Comparison of ENCODE assay signal across 32 mouse cellular contexts in the genomic region with DNA sequence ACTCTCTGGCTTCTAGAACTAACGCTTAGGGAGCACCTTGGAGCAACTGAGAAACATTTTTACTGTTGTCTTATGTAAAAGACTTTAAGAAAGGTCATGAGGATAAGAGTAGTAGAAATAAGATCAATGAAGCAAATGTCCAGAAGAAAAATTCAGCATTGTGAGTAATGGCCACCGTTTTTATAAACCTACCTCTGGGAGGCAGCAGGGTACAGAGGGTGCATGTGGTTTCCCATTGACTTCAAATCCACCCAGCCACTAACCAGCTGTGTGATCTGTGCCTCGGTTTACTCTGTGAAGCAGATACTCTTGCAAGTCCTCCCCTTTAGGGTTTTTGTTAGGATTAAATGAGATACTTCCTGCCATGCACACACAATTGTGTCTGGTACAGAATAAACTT. TPM values are rescaled to one million over a fixed set of nuclear protein-coding genes. Genes with fewer than 3 reads are reported as not detected.
DNase-seq lines count a peak whose midpoint lies in the region; ATAC-seq and TF ChIP-seq lines count a peak whose summit lies in the region.
"Had no signal": no experiment of that assay in that cellular context is flagged by ENCODE, and none has a peak within 500 bp of the region (broad histone marks: within the 10 kb centered on the region; RNA-seq: fewer than 3 reads in every experiment).

No protein-coding gene starts in this region.

- H3K9ac ChIP-seq in intestine, postnatal 0 days (ENCODE audit: low read depth, low read length), result no peak overlapping the region
- H3K9ac ChIP-seq in intestine, embryonic 16.5 days (ENCODE audit: low read depth, low read length), result no peak overlapping the region
- no peak overlapping the region for H3K9ac ChIP-seq in liver, postnatal 0 days (replicated peaks)
- no peak overlapping the region for H3K9ac ChIP-seq in stomach, postnatal 0 days (ENCODE audit: low read length)
- H3K9ac ChIP-seq: heart, embryonic 13.5 days; hindbrain, embryonic 12.5 days; intestine, embryonic 15.5 days; limb, embryonic 12.5 days; liver, embryonic 13.5 days; midbrain, embryonic 15.5 days; stomach, embryonic 15.5 days had no signal

- 82% methylated on average over 3 of the region's 3 CpGs for WGBS in intestine, postnatal 0 days
- WGBS in intestine, embryonic 16.5 days, result 79% methylated on average over 3 of the region's 3 CpGs
- 67% methylated on average over 3 of the region's 3 CpGs for WGBS in liver, postnatal 0 days (ENCODE audit: insufficient replicate concordance)
- 65% methylated on average over 3 of the region's 3 CpGs for WGBS in stomach, postnatal 0 days

- H3K4me3 ChIP-seq in gastrocnemius, adult 2 months, result no peak overlapping the region
- no peak overlapping the region for H3K4me3 ChIP-seq in intestine, postnatal 0 days (ENCODE audit: low read depth, low read length)
- H3K4me3 ChIP-seq in intestine, embryonic 16.5 days (ENCODE audit: low read length), result no peak overlapping the region
- no peak overlapping the region for H3K4me3 ChIP-seq in liver, postnatal 0 days (ENCODE audit: low read depth, low read length)
- H3K4me3 ChIP-seq in stomach, postnatal 0 days (ENCODE audit: low read depth, low read length), result no peak overlapping the region
- H3K4me3 ChIP-seq: erythroblast, embryonic 14.5 days; heart, embryonic 13.5 days; hindbrain, embryonic 12.5 days; intestine, embryonic 15.5 days; limb, embryonic 12.5 days; liver, embryonic 13.5 days; midbrain, embryonic 10.5 days; midbrain, embryonic 15.5 days; stomach, embryonic 15.5 days had no signal

- no peak for TF ChIP-seq EP300 in liver, postnatal 0 days (IDR thresholded peaks at IDR 0.05; ENCODE audit: low read depth)
- TF ChIP-seq EP300 in stomach, postnatal 0 days (optimal IDR thresholded peaks at IDR 0.05), result no peak

- H3K27me3 ChIP-seq in intestine, postnatal 0 days (replicated peaks; ENCODE audit: control insufficient read depth, insufficient read depth, low read length), result no peaks in the 10 kb centered on the region
- no peaks in the 10 kb centered on the region for H3K27me3 ChIP-seq in intestine, embryonic 16.5 days (replicated peaks; ENCODE audit: control insufficient read depth, insufficient read depth, low read length)
- H3K27me3 ChIP-seq in liver, postnatal 0 days (ENCODE audit: insufficient read depth, low read length), result no peaks in the 10 kb centered on the region
- H3K27me3 ChIP-seq in stomach, postnatal 0 days (ENCODE audit: control insufficient read depth, insufficient read depth, low read length), result no peaks in the 10 kb centered on the region
- H3K27me3 ChIP-seq: heart, embryonic 13.5 days; hindbrain, embryonic 12.5 days; intestine, embryonic 15.5 days; limb, embryonic 12.5 days; liver, embryonic 13.5 days; midbrain, embryonic 15.5 days; stomach, embryonic 15.5 days had no signal

- no peak overlapping the region for H3K27ac ChIP-seq in gastrocnemius, adult 2 months
- no peak overlapping the region for H3K27ac ChIP-seq in intestine, postnatal 0 days (ENCODE audit: low read depth, low read length)
- H3K27ac ChIP-seq in intestine, embryonic 16.5 days (ENCODE audit: low read length), result no peak overlapping the region
- no peak overlapping the region for H3K27ac ChIP-seq in liver, postnatal 0 days (ENCODE audit: low read depth)
- no peak overlapping the region for H3K27ac ChIP-seq in stomach, postnatal 0 days (replicated peaks)
- H3K27ac ChIP-seq: heart, embryonic 13.5 days; hindbrain, embryonic 12.5 days; hindbrain, postnatal 0 days; intestine, embryonic 15.5 days; kidney, postnatal 0 days; limb, embryonic 12.5 days; liver, embryonic 13.5 days; midbrain, embryonic 10.5 days; midbrain, embryonic 15.5 days; stomach, embryonic 15.5 days had no signal

- no peak overlapping the region for H3K4me2 ChIP-seq in intestine, postnatal 0 days (replicated peaks; ENCODE audit: low read depth)
- H3K4me2 ChIP-seq in intestine, embryonic 16.5 days (ENCODE audit: low read depth, low read length), result no peak overlapping the region
- H3K4me2 ChIP-seq in liver, postnatal 0 days (ENCODE audit: low read depth, low read length), result no peak overlapping the region
- no peak overlapping the region for H3K4me2 ChIP-seq in stomach, postnatal 0 days (replicated peaks; ENCODE audit: low read depth)
- H3K4me2 ChIP-seq: heart, embryonic 13.5 days; hindbrain, embryonic 12.5 days; intestine, embryonic 15.5 days; limb, embryonic 12.5 days; liver, embryonic 13.5 days; midbrain, embryonic 15.5 days; stomach, embryonic 15.5 days had no signal

- no peaks in the 10 kb centered on the region for H3K36me3 ChIP-seq in intestine, postnatal 0 days (ENCODE audit: control insufficient read depth, insufficient read depth)
- no peaks in the 10 kb centered on the region for H3K36me3 ChIP-seq in intestine, embryonic 16.5 days (ENCODE audit: control insufficient read depth, insufficient read depth, low read length)
- no peaks in the 10 kb centered on the region for H3K36me3 ChIP-seq in liver, postnatal 0 days (replicated peaks; ENCODE audit: insufficient read depth, low read length)
- no peaks in the 10 kb centered on the region for H3K36me3 ChIP-seq in stomach, postnatal 0 days (ENCODE audit: control insufficient read depth, insufficient read depth, low read length)
- H3K36me3 ChIP-seq: heart, embryonic 13.5 days; hindbrain, embryonic 12.5 days; intestine, embryonic 15.5 days; limb, embryonic 12.5 days; liver, embryonic 13.5 days; midbrain, embryonic 10.5 days; midbrain, embryonic 15.5 days; stomach, embryonic 15.5 days had no signal

- H3K4me1 ChIP-seq in intestine, postnatal 0 days (replicated peaks; ENCODE audit: control insufficient read depth, insufficient read depth, low read length), result no peaks in the 10 kb centered on the region
- no peaks in the 10 kb centered on the region for H3K4me1 ChIP-seq in intestine, embryonic 16.5 days (ENCODE audit: control insufficient read depth, insufficient read depth, low read length)
- no peaks in the 10 kb centered on the region for H3K4me1 ChIP-seq in liver, postnatal 0 days (ENCODE audit: insufficient read depth)
- H3K4me1 ChIP-seq in stomach, postnatal 0 days (replicated peaks; ENCODE audit: control insufficient read depth, insufficient read depth), result no peaks in the 10 kb centered on the region
- H3K4me1 ChIP-seq: heart, embryonic 13.5 days; hindbrain, embryonic 12.5 days; intestine, embryonic 15.5 days; limb, embryonic 12.5 days; liver, embryonic 13.5 days; midbrain, embryonic 10.5 days; midbrain, embryonic 15.5 days; stomach, embryonic 15.5 days had no signal

- no peak for DNase-seq in gastrocnemius, adult 2 months
- no peak for DNase-seq in gastrocnemius, postnatal 4 days (ENCODE audit: low spot score in 2 of 2)
- no peak for DNase-seq in liver, postnatal 0 days
- DNase-seq in liver, result no peak
- no peak for DNase-seq in stomach, postnatal 0 days (ENCODE audit: low spot score)
- DNase-seq in cerebellum, postnatal 25 days, result no peak
- DNase-seq: adrenal gland, postnatal 25 days; cerebellum, adult 11-12 months; cerebellum, postnatal 10 days; heart, postnatal 14 days; kidney, postnatal 4 days; liver, embryonic 13.5 days; lung, adult 2 months; right cerebral cortex, postnatal 25 days; thymus, postnatal 14 days had no signal

- no peak for ATAC-seq in intestine, postnatal 0 days
- ATAC-seq in intestine, embryonic 16.5 days, result no peak
- no peak for ATAC-seq in liver, postnatal 0 days
- ATAC-seq in stomach, postnatal 0 days (ENCODE audit: low FRiP score, low TSS enrichment), result no peak
- ATAC-seq: forebrain, embryonic 16.5 days; hindbrain, postnatal 0 days; intestine, embryonic 15.5 days; midbrain, embryonic 15.5 days had no signal

- H3K9me3 ChIP-seq in intestine, postnatal 0 days (ENCODE audit: control insufficient read depth), result no peaks in the 10 kb centered on the region
- H3K9me3 ChIP-seq in intestine, embryonic 16.5 days (ENCODE audit: control insufficient read depth, low read length), result no peaks in the 10 kb centered on the region
- no peaks in the 10 kb centered on the region for H3K9me3 ChIP-seq in liver, postnatal 0 days (ENCODE audit: low read length)
- no peaks in the 10 kb centered on the region for H3K9me3 ChIP-seq in stomach, postnatal 0 days (ENCODE audit: control insufficient read depth, low read length)
- H3K9me3 ChIP-seq: hindbrain, embryonic 12.5 days; intestine, embryonic 15.5 days; limb, embryonic 12.5 days; liver, embryonic 13.5 days; midbrain, embryonic 10.5 days; midbrain, embryonic 15.5 days; stomach, embryonic 15.5 days had no signal

- peak; percentile 50 for TF ChIP-seq CTCF in gastrocnemius, adult 2 months (IDR thresholded peaks at IDR 0.05)
- peak; percentile 55 for TF ChIP-seq CTCF in intestine, postnatal 0 days (IDR thresholded peaks at IDR 0.05; ENCODE audit: low read depth)
- TF ChIP-seq CTCF in liver, postnatal 0 days (IDR thresholded peaks at IDR 0.05; ENCODE audit: low read depth), result peak; percentile 37
- TF ChIP-seq CTCF in stomach, postnatal 0 days (IDR thresholded peaks at IDR 0.05; ENCODE audit: low read depth), result peak; percentile 42

- intact Hi-C loops in gastrocnemius, adult 2 months (cut with DNase I), result no loop called here

RNA-seq across cellular contexts. Expression of a gene that starts 39.4 kb away (rescaled TPM):
- total RNA-seq in gastrocnemius, adult 2 months (2021), result 10 to 100 TPM; 14.6 to 15.6 TPM
- total RNA-seq in gastrocnemius, postnatal 4 days (2021), result 10 to 100 TPM; 19.9 to 24.1 TPM
- 38.0 TPM in 2 replicates for polyA plus RNA-seq in intestine, postnatal 0 days (2015; fragmentation: Nextera tagmentation; extraction: Ambion mirVana)
- polyA plus RNA-seq in intestine, embryonic 16.5 days (2015; fragmentation: Nextera tagmentation; extraction: Ambion mirVana), result 28.1 and 32.0 TPM in 2 replicates
- polyA plus RNA-seq in liver, postnatal 0 days (2015; fragmentation: Nextera tagmentation; extraction: Ambion mirVana), result 28.0 and 28.2 TPM in 2 replicates
- 50.6 and 52.8 TPM in 2 replicates for polyA plus RNA-seq in stomach, postnatal 0 days (2015; fragmentation: Nextera tagmentation; extraction: Ambion mirVana)

RNA-seq across cellular contexts. Expression of a gene that starts 47.7 kb away (rescaled TPM):
- total RNA-seq in gastrocnemius, adult 2 months (2021), result not detected
- total RNA-seq in gastrocnemius, postnatal 4 days (2021), result not detected
- polyA plus RNA-seq in intestine, postnatal 0 days (2015; fragmentation: Nextera tagmentation; extraction: Ambion mirVana), result not detected in 2 replicates
- 0.06 TPM in 1 of 2 replicates, not detected in the other for polyA plus RNA-seq in intestine, embryonic 16.5 days (2015; fragmentation: Nextera tagmentation; extraction: Ambion mirVana)
- 0.04 TPM in 2 replicates for polyA plus RNA-seq in liver, postnatal 0 days (2015; fragmentation: Nextera tagmentation; extraction: Ambion mirVana)
- 0.13 and 0.15 TPM in 2 replicates for polyA plus RNA-seq in stomach, postnatal 0 days (2015; fragmentation: Nextera tagmentation; extraction: Ambion mirVana)
- total RNA-seq: adrenal gland, adult 18-20 months; adrenal gland, postnatal 25 days; gastrocnemius, adult 8-10 months; megakaryocyte progenitor cell, adult 5-6 weeks; neutrophil, adult 5-6 weeks had no signal
- polyA plus RNA-seq: erythroblast, embryonic 14.5 days; kidney, postnatal 0 days; lung, adult 2 months had no signal
